Mouse (Mus musculus): ENCODE results near the gene Iqub.

The Iqub gene

DNA sequence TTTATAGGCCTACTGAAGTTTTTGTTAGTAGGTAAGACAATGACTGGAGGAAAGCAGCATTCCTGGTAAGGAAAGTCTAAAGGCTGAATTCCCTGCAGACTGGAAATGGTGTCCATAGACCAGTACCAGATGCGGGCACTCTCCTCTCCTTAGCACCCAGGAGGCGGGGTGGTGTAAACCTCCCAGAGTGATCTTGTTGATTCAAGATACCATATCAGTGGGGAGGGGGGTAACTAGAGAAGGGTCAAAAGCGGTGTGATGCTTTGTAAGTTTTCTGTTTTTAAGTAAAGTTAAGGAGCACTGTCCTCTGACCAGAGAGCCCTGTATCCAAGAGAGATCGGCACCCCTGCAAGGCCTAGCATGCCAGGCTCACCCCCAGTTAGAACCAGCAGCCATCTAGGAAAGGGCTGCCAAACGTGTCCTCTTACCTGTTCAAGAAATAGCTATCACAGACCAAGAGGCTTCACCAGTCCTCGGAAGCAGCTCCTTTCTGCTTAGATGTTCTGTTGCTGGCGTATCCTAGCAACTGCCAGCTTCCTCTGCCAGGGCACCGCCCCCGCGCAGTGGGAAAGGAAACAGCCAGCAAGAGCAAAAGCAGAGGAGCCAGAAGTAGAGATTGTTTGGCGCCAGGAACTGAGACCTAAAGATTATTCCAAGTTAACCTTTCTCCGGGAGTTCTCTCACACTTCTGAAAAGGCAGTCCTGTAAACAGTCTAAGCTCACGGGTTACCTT lies at the start of gene Iqub:
Iqub (minus strand) TSS at position 516 of the 733 bp plus-strand sequence.
- DNase-seq (ENCODE audit: low read depth): no peak

DNA sequence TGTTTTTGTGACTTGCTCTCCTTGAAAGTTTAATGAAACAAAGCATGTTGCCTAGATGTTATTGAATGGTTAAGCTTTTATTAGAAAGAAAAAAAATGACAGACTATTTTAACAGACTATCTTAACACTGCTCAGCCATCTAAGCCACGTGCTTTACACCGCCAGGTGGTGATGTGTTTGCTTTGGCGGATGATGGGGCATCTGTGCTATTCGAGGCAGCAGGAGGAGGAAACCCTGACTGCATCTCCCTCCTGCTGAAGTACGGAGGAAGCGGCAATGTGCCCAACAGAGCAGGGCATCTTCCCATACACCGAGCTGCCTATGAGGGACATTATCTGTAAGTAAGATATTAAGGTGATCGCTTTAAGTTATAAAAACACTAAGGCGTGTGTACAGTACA lies 49.2 kb upstream of the Iqub start:
- DNase-seq (ENCODE audit: low read depth): no peak

DNA sequence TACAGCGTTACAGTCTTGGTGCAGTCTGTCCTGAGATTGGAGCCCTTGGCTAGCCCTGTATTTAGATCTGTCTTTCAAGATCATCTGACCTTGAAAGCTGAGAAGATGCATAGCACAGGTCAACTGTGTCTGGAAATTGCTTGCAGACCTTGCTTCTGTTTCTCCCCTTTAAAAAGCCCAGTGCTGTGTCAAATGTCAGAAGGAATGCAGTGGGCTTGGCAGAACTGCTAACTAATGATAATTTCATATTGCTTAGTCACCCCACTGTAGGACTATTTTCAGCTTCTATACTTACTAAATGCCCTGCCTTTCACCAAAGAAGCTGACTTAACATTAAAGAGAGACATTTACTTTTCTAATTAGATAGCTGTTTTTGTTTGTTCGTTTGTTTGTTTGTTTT lies 40.6 kb upstream of the Iqub start:
- DNase-seq (ENCODE audit: low read depth): no peak

DNA sequence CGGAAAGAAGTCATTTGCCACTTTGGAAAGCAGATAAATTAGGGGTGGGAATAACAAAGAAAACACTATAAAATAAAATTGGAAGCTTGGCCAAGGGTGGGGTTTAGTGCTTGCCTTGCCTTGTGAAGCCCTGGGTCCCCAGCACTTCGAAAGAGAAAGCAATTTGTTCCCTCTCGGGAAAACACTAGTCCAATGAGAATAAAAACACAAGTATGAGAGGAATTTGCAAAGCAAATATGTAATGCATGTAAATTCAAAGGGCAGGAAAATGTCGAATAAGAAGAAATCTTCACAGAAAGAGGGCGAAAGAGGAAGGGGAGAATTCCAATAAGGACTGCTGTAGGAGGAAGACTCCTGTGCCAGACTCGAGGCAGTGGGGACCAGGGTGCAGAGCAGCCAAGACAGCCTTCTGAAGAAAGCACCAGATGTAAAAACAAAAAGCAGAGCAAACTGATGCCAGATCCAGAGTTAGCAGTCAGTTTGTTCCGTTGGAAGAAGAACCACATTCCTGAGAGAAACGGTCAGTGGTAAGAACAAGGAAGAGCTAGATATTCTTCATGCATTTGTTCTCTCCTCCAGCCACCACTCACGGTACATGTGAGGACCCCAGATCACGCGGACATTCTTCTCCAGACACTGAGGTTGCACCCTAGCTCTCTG lies 39.7 kb upstream of the Iqub start:
- no peak for DNase-seq (ENCODE audit: low read depth)

DNA sequence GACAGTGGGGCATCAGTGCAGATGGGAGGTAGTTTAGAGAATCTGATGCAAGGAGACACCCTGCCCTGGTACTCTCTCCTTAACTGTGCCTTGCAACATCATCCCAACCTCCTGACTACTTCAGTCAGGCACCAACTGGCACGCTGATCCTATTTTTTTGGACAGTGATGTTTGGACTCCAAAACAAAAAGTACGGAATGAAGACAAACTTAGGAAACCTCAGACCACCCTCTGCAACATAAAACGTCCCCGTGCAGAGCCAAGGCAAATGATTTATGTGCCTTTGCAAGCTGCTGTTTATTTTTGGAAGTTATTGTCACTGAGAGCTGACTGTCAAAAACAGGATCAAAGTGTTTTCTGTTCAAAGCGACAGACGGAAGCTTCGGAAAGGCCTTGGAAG lies 37.2 kb upstream of the Iqub start:
- DNase-seq (ENCODE audit: low read depth): no peak

DNA sequence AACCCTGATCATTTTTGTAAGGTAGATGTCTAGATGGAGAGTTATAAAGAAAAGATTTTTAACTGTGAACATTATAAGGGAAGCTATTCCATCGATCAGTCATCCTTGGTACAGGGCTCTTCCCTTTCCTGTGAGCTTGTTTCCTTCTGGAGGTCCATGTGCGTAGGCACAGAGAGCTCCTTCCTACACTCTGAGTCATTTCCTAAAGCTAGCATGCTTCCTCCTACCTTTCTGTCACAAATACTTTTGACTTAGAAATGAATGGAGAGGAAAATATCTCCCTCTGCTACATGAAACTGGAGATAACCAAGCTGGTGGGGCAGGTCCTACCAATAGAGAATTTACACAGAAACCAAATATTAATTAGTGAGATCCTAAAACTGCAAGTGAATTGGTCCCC lies 34.9 kb upstream of the Iqub start:
- DNase-seq (ENCODE audit: low read depth): no peak

DNA sequence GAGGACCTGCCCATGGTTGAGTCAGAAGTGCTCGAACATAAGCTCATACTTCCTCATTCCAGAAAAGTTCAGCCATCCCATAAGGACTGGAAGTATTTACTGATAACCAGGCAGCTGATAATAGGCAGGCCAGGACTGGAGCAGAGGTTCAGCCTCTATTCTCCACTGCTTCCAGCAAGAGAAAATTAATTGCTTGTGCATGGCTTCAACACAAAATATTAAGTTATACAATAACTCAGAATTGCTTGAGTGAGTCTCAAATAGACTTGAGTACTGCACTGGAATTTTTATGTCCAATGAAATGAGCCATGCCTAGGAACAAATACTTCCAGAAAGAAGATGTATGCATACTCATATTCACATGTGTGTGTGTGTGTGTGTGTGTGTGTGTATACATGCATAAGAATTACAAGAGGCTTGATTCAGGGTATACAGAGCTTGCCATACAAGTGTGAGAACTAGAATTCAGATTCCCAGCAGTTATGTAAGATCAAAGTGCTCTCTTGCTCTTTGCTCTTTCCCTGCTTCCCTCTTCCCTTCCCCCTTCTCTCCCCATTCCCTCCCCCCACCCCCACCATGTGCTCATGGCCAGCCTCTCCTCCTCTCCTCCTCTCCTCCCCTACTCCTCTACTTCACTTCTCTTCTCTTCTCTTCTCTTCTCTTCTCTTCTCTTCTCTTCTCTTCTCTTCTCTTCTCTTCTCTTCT lies 32.0 kb upstream of the Iqub start:
- DNase-seq (ENCODE audit: low read depth): no peak

DNA sequence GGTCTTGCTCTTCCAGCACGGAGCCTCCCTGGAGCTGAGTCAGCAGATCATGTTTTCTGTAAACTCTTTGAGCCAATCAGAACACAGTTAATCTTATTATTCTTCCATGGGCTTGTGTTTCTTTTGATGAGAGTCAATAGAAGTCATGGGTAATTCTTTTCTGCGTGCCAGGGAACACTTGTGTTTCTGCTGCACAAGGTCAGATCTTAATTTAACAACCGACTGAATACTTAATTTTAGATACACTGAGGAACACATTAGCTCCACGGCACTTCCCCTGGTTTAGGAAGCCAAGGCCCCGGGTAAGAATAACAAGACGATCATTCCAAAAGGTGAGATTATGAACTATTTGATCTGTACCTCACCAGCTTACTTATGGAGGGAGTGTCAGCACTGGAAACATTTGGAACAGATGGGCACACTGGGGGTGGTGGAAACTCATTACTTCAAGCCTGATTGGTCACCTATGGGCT lies 28.3 kb upstream of the Iqub start:
- DNase-seq (ENCODE audit: low read depth): no peak

DNA sequence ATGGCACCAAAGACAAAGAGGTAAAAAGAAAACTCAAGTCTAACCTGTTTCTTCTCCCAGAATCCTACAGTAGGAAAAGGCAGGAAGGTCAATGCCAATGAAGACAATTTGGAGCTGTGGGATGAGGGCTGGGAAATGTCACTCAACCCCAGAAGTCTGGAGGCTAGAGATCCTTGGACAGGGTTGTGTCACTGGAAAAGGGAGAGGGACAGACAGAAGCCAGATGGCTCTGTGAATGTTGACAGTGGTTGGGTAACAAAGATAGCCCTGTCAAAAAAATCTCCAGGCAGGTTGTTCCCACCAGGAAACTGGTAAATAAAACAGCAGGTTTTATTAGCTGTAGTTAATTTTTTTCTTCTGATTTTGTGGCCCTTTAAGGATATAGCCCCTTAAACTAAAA lies 27.5 kb upstream of the Iqub start:
- no peak for DNase-seq (ENCODE audit: low read depth)

DNA sequence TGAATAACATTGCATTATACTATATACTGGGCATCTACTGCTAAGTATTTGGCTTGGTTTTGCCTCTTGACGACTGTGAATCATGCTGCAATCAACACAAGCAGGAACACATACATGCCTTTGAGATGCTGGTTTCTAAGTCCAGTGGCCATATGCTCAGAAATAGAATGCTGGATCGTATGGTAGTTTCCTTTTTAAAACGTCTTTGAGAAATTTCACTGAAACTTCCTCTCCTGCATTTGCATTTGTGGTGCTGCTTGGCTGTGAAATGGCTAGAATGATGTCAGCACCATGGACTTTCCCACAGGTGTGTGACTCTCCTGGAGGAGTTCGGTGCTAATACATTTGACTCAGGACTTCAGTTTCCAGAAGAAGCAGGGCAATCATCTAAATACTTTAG lies 25.2 kb upstream of the Iqub start:
- DNase-seq (ENCODE audit: low read depth): no peak

DNA sequence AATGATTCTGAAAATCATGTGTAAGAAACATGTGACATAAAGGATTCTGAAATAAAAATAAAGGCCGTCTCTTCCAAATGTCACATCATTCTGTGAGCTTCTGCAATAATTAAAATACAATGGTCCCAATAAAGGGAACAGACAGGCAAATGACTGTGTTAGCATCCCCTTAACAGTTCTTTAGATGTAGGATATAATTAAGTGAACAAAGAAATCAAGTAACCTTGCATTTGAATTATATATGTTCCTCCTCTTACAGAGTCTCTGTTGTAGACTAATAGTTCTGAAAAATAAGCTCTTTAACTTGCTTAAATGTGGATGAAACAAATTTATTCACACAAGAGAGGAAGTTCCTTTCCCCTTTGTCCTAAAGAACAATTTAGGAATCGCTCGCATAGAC lies 23.6 kb upstream of the Iqub start:
- no peak for DNase-seq (ENCODE audit: low read depth)

DNA sequence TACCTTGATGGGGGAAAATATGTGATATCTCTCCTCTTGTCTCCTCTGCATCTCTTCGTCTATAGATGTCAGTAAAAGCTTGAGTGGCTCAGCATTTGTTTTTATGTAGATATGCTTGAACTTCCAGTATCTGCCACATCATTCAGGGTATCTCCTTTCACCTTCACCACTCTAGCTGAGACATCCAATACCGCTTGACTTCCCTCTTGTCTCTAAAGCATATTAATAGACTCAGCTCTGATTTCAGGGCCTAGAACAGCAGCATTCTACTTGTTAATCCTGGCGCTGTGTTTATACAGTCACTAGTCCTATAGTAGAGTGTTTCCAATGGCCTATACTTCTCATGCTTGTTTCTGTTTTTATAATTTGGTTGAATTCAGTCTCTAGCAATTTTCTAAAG lies 17.9 kb upstream of the Iqub start:
- peak; percentile 25 for DNase-seq (ENCODE audit: low read depth)

DNA sequence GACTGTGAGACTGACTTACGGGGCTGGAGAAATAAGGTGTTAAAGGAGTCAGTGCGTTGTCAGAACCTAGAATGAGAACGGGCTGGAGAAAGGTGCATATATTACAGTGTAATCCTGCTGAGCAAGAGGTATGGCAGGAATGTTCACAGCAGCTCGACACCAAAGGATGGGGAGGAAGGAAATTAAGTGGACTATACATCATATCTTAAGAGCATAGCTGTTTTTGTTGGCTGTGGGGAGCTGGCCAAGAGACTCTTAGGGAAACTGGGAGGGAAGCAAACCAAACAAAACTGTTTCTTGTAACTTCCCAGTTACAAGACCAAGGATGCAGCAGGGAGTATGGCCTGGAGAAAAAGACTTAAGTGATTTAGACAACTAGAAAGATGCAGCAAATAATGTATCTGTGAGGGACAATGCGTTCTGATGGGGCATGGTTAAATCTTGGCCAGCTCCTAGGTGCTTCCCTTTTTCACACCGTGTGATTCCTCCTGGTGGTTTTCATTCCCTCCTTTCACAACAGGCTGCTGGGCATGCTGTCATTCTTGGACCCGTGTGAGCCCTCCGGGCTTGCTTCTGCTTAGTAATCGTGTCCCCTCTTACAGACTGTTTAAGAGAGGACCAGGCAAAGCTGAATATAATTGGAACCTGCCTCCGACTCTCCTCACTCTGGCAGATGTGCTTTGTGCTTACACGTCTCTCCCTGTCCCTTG lies 16.0 kb upstream of the Iqub start:
- DNase-seq (ENCODE audit: low read depth): peak; percentile 14

DNA sequence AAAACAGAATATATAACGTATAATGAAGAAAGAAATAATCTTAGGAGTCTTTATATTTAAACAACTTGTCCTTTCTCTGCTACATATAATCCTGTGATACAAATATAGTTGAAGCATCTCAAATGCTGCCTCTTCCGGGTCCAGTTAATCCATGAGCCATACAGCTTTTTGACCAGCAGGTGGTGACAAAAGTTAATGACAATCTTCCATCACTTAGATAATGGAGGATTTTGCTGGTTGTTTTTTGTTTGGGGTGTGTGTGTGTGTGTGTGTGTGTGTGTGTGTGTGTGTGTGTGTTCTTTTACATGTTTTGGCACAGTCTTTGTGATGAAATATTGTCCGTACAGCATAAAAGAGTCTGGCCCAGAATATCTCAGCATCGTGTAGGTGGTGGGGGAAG lies 15.3 kb upstream of the Iqub start:
- peak; percentile 79 for DNase-seq (ENCODE audit: low read depth)

DNA sequence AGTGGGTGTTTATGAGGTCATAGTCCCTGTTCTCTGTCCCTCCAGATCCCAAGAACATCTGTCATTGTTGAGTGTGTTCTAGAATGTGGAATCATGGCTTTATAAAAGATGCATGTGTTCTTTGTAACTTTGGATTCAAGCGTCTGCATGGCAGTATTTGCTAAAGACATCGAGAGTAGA lies 13.1 kb upstream of the Iqub start, which contains the start of gene Asb15:
Asb15 (plus strand) TSS at position 81 of the 180 bp plus-strand sequence.
- DNase-seq (ENCODE audit: low read depth): no peak

DNA sequence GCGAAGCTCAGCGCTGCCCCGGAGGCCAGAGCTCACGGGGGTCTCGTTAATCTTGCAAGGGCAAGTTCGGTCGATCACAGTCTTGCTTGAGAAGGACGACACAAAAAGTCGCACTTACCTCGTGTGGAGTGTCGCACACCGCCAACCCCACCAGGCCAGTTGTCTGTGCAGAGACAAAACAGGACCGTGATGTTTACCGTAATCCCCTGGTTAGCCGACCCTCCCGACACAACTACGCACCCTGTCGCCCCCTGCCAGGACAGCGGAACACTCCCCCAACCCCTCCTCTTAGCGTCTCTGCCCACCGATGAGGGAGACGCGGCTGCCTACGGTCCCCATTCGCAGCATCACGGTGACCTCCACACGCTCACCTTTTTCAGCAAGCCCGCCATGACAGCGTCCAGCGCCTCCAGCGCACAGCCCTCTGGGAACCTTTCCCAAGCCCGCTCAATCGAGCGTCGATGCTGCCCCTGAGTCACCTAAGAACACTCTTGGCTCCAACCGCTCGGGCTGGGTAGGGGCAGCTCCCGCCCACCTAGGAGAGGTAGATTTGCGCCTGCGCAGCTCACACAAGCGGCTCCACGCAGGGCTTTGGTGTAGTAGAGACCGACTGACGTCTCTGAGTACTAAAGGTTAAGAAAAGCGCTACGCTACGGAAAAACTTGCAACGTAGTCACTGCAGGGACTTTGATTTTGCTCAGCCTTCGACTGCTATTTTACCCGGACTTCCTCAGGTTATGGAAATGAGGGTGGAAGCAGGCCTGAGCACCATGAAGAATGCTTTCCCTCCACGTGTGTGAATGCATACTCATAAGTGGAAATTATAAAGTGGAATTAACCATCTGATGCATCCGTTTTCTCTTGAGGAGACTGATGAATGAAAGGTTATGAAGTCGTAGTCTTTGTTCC lies 12.5 kb upstream of the Iqub start, which contains the start of gene Ndufa5:
Ndufa5 (minus strand) TSS at position 859 of the 909 bp plus-strand sequence.
- peak; percentile 98 for DNase-seq (ENCODE audit: low read depth)

DNA sequence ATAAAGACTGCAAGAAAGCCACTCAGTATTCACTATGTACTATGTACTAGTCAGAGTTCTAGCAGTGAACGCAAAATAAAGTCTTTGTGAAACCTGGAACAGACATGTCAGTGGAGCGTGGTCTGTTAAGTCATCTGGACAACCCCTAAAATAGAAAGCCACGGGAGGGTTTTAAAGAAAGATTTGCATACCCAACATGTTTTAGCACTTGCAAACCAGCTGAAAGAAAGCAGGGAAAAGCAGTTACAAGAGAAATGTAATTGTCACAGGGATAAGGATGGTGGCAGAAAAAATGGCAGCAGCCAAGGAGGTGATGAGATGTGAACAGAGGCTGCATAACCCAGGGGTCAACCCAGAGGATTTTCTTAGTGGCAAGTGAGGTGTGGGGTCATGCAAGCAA lies 10.8 kb upstream of the Iqub start:
- no peak for DNase-seq (ENCODE audit: low read depth)

DNA sequence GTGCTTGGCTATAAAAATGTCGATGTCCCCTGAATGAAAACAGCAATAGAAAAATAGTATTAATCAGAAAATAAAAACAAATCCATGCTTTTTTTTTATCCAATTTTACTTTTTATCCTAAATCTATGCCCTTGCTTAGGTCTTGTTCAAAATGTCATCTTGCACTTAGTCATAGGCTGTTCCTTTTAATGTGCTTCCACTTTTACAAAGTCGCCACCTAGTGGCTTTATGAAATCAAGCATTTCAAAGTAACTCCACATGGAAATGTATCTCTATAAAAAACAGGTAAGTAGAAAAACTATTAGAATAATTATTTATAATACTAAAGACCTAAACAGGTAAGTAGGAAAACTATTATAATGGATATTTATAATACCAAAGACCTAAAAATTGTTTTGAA lies 1.3 kb upstream of the Iqub start:
- DNase-seq (ENCODE audit: low read depth): peak; percentile 70

DNA sequence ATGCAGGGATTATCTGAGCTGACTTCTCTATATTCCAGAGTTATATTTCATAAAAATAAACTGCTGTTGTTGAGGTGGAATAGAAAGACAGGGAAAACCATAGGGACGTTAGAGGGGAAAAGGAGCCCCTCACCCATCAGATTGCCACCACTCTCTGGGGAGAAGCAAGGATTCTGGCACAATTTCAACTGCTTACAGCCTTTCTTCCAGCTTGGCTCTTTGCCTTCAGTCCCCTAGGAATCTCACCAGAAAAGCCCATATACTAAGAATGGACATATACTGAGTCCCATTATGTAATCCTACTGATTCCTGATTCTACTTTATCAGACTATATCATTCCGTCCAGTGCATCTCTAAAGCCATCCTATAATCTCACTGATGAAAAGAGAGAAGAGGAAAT lies 10.7 kb downstream of the Iqub start:
- DNase-seq (ENCODE audit: low read depth): no peak

DNA sequence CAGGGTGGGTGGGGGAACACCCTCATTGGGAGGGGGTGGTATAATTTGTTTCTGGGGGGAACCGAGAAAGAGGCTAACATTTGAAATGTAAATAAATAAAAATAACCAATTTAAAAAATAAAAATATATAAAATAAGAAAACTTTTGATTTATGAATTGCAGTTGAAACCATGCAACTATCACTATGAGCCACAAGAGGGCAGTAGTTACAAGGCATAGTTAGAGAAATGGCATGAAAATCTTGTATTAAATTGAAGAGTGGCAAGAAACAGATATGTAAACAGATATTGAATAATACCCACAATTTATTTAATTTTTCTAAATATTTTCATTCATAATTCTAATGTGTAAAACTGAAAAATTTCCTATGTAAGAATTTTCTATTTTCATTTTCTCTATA lies 24.5 kb downstream of the Iqub start:
- DNase-seq (ENCODE audit: low read depth): peak; percentile 48

DNA sequence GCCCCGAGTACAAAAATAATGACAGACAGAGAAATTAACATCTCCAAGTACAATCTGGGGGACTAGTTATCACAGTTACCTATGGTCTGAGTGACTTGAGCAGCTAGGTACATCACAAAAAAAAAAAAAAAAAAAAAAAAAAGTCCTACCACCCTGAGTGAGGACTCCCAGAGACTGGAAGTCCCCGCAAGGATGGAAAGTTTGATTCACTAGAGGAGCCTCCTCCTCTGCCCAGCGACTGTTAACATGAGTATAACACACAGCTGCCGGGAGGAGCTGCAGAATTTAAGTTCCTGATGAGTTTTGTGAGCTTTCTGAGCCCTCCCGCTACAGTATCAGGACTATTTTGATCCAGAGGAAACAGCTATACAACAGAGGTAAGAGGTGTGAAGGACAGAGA lies 28.3 kb downstream of the Iqub start:
- DNase-seq (ENCODE audit: low read depth): no peak

Measured in 416B (cell line).